Mouse (Mus musculus) hindbrain, embryonic 15.5 days (tissue): Measurements from ENCODE around the gene Vegfa. TPM values are rescaled to one million over a fixed set of nuclear protein-coding genes. Genes with fewer than 3 reads are reported as not detected.

Source experiments
- ATAC-seq: fragments of 200-750 bp; cut with Nextera tagmentation; 2 replicates; pipeline ENCODE4 v1.8.0; 2017; ENCODE audit warnings: low read depth, moderate number of reproducible peaks, moderate TSS enrichment; ENCODE audit not compliant: low FRiP score
- H3K27ac ChIP-seq: fragments of 300-500 bp; sonication (generic); replicated peaks from 2 replicates; pipeline ENCODE4 v1.5.1; 2015; ENCODE audit warnings: mild to moderate bottlenecking, inconsistent platforms
- H3K27me3 ChIP-seq: fragments of 300-500 bp; sonication (generic); 2 replicates; pipeline ENCODE4 v1.6.1; 2015; ENCODE audit warnings: control low read depth, inconsistent platforms
- H3K36me3 ChIP-seq: fragments of 300-500 bp; sonication (generic); 2 replicates; pipeline ENCODE4 v1.6.1; 2015; ENCODE audit warnings: control low read depth, inconsistent platforms
- H3K4me1 ChIP-seq: fragments of 300-500 bp; sonication (generic); replicated peaks from 2 replicates; pipeline ENCODE4 v1.6.1; 2015; ENCODE audit warnings: control low read depth, inconsistent platforms
- H3K4me2 ChIP-seq: fragments of 300-500 bp; sonication (generic); 2 replicates; pipeline ENCODE4 v1.6.1; 2015; ENCODE audit warnings: moderate library complexity, mild to moderate bottlenecking, inconsistent platforms
- H3K4me3 ChIP-seq: fragments of 300-500 bp; sonication (generic); 2 replicates; pipeline ENCODE4 v1.5.1; 2015; ENCODE audit warnings: mild to moderate bottlenecking, inconsistent platforms
- H3K9ac ChIP-seq: fragments of 300-500 bp; sonication (generic); 2 replicates; pipeline ENCODE4 v1.6.1; 2015; ENCODE audit warnings: inconsistent platforms
- H3K9me3 ChIP-seq: fragments of 300-500 bp; sonication (generic); 2 replicates; pipeline ENCODE4 v1.6.1; 2016; ENCODE audit warnings: control low read depth, inconsistent platforms
- WGBS: fragments of 180-500 bp; shearing (Covaris S2); methylation state at CpG from one replicate; pipeline ENCODE4 v1.1.7; 2015; 5-methylcytosine and 5-hydroxymethylcytosine counted together
- polyA plus RNA-seq: library from polyadenylated mRNA; unstranded; fragments of >200 nt; fragmentation: Nextera tagmentation; extraction: Ambion mirVana; gene quantifications from 2 replicates; pipeline ENCODE4 v1.2.1, GENCODE M21; 2015

Gene Vegfa
- polyA plus RNA-seq, 1 experiment from 2014 or later: 4.4 TPM

DNA sequence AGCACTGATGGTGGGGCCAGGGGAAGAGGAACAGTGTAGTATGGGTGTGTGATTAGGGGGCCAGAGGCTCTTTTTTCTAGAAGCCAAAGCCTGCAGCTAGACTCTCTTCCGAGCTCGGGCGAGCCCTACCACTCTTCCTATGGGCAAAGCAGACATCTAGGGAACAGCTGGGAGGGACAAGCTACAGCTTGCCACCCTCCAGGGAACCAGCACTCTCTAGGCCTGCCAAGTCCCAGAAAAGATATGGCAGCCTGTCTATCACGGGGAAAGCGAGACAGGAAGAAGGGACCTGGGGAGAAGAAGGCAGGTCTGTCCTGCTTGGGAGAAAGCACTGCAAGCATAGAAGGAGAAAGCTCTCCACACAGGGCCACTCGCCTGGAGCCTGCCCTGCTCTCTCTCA, 9.2 kb downstream of the Vegfa start:
- H3K4me3 ChIP-seq: no peak overlapping the region
- 87% methylated on average over 6 of the region's 6 CpGs for WGBS
- peaks cover 43% of the 10 kb centered on the region for H3K36me3 ChIP-seq
- H3K9me3 ChIP-seq: no peaks in the 10 kb centered on the region
- no peak overlapping the region for H3K27ac ChIP-seq
- ATAC-seq: no peak
- peaks cover 22% of the 10 kb centered on the region for H3K4me1 ChIP-seq
- H3K4me2 ChIP-seq: no peak overlapping the region
- no peaks in the 10 kb centered on the region for H3K27me3 ChIP-seq
- H3K9ac ChIP-seq: no peak overlapping the region

DNA sequence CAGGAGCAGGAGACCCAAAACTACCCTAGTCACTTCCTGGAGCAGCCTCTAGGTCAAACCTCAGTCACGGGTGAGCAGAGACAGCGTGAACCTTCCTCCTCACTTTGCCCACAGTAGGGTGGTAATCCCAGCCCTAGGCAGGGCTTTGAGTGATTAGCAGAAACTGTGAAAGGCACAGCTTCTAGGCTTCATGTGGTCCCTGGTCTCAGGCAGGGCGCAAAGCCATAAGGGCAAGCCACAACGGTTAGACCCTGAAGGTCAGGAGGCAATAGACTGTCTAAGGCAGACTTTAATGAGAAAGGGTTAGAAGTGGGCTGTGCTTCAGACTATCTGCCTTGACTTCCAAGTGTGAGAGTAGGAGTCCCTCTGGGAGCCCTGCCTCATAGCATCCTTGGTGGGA, 9.7 kb downstream of the Vegfa start:
- Histone ChIP-seq H3K36me3 (peaks cover 47% of the 10 kb centered on the region), H3K27me3 (no peaks in the 10 kb centered on the region), H3K4me3 (no peak overlapping the region), H3K9me3 (no peaks in the 10 kb centered on the region), H3K4me1 (peaks cover 21% of the 10 kb centered on the region), H3K9ac (no peak overlapping the region), H3K27ac (no peak overlapping the region), H3K4me2 (no peak overlapping the region)
- ATAC-seq: no peak
- WGBS: 92% methylated on average over 4 of the region's 4 CpGs

DNA sequence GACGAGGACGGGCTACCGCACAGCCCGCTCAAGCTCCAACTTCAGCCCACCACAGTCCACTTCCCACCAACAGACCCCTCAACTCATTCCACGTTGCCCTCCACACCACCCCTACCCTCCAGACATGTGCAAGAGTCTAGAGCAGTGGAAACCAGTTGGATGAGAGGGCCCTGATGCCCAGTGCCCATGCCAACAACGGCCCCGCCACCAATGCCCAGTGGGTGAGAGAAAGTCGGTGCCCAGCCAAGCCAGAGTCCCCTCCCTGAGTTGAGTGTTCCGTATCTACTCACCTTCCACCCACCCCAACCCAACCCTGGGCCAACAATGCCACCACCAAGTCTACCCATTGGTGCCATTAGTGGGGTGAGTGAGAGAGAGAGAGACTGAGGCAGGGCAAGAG, 10.4 kb downstream of the Vegfa start:
- 95% methylated on average over 9 of the region's 9 CpGs for WGBS
- Histone ChIP-seq H3K4me3 (no peak overlapping the region), H3K4me2 (no peak overlapping the region), H3K27me3 (no peaks in the 10 kb centered on the region), H3K9ac (no peak overlapping the region), H3K9me3 (no peaks in the 10 kb centered on the region), H3K27ac (no peak overlapping the region), H3K4me1 (peaks cover 14% of the 10 kb centered on the region), H3K36me3 (peaks cover 48% of the 10 kb centered on the region)
- ATAC-seq: no peak

DNA sequence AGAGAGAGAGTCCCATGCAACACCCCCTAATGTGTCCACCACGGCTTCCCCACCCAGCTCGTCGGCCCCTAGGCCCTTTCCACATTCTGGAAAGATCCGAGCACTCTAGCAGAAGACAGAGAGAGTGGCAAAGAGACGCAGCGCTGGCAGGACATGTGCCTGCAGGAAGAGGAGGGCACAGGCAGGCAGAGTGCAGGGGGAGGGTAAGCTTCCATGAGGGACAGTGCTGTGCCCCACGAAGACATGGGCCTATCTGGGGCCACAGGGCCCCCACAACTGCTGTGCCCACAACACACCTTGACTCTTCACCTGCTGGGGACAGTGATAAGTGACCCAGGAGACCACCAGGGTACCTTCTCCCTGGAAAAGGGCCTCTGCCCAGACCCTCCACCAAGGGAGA, 11.0 kb downstream of the Vegfa start:
- H3K27ac ChIP-seq: no peak overlapping the region
- no peak overlapping the region for H3K4me3 ChIP-seq
- no peak overlapping the region for H3K4me2 ChIP-seq
- H3K4me1 ChIP-seq: peaks cover 8% of the 10 kb centered on the region
- no peak overlapping the region for H3K9ac ChIP-seq
- no peaks in the 10 kb centered on the region for H3K27me3 ChIP-seq
- 88% methylated on average over 7 of the region's 7 CpGs for WGBS
- no peaks in the 10 kb centered on the region for H3K9me3 ChIP-seq
- H3K36me3 ChIP-seq: peaks cover 50% of the 10 kb centered on the region
- no peak for ATAC-seq

DNA sequence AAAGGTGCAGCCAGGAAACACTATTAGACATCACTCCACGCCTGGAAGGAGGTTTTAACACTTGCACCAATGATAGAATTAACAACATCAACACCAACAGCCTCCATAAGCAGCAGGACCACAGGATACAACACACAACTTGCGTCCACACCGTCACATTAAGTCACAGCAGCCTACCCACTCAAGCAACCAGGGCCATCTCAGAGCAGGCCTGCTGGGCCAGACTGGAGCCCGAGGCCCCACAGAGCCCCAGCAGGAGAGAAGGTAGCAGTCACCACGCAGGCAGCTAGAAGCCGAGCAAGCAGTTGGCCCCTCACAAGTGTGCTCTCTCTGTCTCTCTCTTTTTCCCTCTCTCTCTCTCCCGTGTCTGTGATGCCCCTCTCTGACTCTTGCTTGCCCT, 11.6 kb downstream of the Vegfa start:
- no peak for ATAC-seq
- Histone ChIP-seq H3K9ac (no peak overlapping the region), H3K27ac (no peak overlapping the region), H3K9me3 (no peaks in the 10 kb centered on the region), H3K27me3 (no peaks in the 10 kb centered on the region), H3K4me2 (no peak overlapping the region), H3K4me1 (peaks cover 5% of the 10 kb centered on the region; the same call in 1 of the 2 replicates), H3K36me3 (peaks cover 50% of the 10 kb centered on the region), H3K4me3 (no peak overlapping the region)
- WGBS: 80% methylated on average over 7 of the region's 7 CpGs

DNA sequence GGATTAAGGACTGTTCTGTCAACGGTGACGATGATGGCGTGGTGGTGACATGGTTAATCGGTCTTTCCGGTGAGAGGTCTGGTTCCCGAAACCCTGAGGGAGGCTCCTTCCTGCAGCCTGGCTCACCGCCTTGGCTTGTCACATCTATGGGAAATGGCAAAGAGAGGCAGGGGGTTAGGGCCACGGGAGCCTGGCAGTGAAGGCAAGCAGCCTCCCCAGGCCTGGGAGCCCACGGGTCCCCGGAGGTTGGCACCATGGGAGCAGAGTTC, 13.5 kb downstream of the Vegfa start:
- Histone ChIP-seq H3K27me3 (no peaks in the 10 kb centered on the region), H3K9me3 (no peaks in the 10 kb centered on the region), H3K9ac (no peak overlapping the region), H3K4me3 (no peak overlapping the region), H3K27ac (no peak overlapping the region), H3K4me1 (peaks cover 5% of the 10 kb centered on the region; the same call in 1 of the 2 replicates), H3K4me2 (no peak overlapping the region), H3K36me3 (peaks cover 38% of the 10 kb centered on the region)
- WGBS: 83% methylated on average over 10 of the region's 10 CpGs
- ATAC-seq: no peak

DNA sequence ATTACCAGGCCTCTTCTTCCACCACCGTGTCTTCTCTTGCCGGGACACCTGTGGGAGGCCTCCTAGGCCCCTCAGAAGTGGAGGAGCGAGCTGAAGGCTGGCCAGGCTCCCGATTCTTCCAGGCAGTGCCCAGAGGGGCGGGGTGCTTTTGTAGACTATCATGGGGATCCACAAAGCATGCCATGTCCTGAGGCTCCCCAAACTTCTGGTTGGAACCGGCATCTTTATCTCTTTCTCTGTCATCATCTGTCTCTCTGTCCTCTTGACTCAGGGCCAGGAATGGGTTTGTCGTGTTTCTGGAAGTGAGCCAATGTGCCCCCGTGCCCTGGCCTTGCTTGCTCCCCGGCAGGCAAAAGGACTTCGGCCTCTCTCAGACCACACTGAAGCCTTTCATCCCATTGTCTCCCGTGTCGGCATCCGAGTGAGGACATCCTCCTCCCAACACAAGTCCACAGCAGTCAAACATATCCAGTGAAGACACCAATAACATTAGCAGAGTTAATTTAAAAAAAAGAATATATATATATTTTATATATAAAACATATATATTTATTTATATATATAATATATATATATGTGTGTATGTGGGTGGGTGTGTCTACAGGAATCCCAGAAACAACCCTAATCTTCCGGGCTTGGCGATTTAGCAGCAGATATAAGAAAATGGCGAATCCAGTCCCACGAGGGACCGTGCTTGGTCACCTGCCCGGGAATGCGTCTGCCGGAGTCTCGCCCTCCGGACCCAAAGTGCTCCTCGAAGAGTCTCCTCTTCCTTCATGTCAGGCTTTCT, 14.0 kb downstream of the Vegfa start:
- no peak overlapping the region for H3K27ac ChIP-seq
- H3K36me3 ChIP-seq: peaks cover 36% of the 10 kb centered on the region
- H3K4me3 ChIP-seq: no peak overlapping the region
- H3K9ac ChIP-seq: no peak overlapping the region
- H3K9me3 ChIP-seq: no peaks in the 10 kb centered on the region
- H3K27me3 ChIP-seq: no peaks in the 10 kb centered on the region
- peaks cover 5% of the 10 kb centered on the region; the same call in 1 of the 2 replicates for H3K4me1 ChIP-seq
- no peak overlapping the region for H3K4me2 ChIP-seq
- 73% methylated on average over 24 of the region's 24 CpGs for WGBS
- ATAC-seq: no peak

DNA sequence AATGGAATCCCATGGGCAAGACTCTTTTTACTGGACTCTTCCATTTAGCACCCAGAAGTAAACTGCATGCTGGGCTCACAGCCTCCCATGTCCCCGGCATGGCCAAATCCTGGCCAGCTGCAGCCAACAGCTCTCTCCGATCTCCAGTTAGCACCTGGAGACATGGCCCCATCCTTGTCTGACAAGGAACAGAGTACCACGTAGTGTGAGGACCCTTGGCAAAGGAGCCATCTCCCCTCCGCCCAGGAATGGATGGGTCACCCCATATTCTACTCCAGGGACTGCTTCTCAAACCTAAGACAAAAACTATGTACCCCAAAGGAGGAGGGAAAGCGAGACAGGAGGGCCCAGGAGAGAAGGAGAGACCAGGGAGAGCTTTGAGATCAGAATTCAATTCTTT, 15.6 kb downstream of the Vegfa start:
- no peak overlapping the region for H3K4me2 ChIP-seq
- no peaks in the 10 kb centered on the region for H3K27me3 ChIP-seq
- ATAC-seq: no peak
- no peak overlapping the region for H3K27ac ChIP-seq
- H3K4me3 ChIP-seq: no peak overlapping the region
- whole genome bisulfite sequencing: 93% methylated on average over 5 of the region's 5 CpGs
- no peak overlapping the region for H3K9ac ChIP-seq
- H3K9me3 ChIP-seq: no peaks in the 10 kb centered on the region
- H3K4me1 ChIP-seq: peaks cover 5% of the 10 kb centered on the region; the same call in 1 of the 2 replicates
- peaks cover 25% of the 10 kb centered on the region for H3K36me3 ChIP-seq

DNA sequence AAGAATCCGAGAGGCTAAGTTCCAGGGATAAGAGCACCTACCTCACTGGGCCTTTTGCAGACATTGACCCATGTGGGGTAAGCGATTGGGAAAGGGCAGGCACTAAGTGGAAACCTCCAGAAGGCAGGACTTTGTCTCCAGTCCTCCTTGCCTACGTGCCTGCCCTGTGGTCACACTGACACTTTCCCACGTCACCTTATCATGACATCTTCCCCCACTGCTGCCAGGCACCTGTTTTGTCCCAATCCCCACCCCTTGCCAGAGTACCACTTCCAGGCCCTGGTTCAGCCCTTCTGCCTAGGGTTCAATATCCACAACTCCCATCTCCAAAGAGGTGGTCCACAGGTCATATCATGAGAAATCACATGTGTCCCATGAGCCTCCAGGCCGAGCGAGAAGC, 16.2 kb downstream of the Vegfa start:
- Histone ChIP-seq H3K27ac (no peak overlapping the region), H3K36me3 (peaks cover 21% of the 10 kb centered on the region), H3K27me3 (no peaks in the 10 kb centered on the region), H3K4me3 (no peak overlapping the region), H3K9ac (no peak overlapping the region), H3K9me3 (no peaks in the 10 kb centered on the region), H3K4me2 (no peak overlapping the region), H3K4me1 (peaks cover 5% of the 10 kb centered on the region; the same call in 1 of the 2 replicates)
- WGBS: 91% methylated on average over 6 of the region's 6 CpGs
- no peak for ATAC-seq

DNA sequence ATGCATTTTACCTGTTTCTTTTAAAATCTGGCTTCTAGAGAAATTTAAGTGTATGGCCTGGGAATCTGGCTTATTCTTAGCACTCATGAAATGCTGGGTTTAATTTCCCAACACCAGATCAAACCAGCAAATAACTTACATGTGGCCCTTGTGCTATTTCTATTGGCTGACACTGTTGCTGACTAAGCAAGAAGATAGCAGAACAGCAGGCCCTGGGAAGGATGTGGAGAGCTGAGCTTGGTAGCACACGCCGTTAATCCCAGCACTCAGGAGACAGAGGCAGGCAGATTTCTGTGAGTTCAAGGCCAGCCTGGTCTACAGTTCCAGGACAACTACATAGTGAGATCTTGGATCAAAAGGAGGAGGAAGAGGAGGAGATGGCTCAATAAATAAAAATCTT, 17.2 kb downstream of the Vegfa start:
- no peaks in the 10 kb centered on the region for H3K27me3 ChIP-seq
- ATAC-seq: no peak
- no peaks in the 10 kb centered on the region for H3K9me3 ChIP-seq
- no peak overlapping the region for H3K27ac ChIP-seq
- peaks cover 5% of the 10 kb centered on the region; the same call in 1 of the 2 replicates for H3K4me1 ChIP-seq
- 84% methylated on average over 2 of the region's 2 CpGs for WGBS
- H3K4me3 ChIP-seq: no peak overlapping the region
- H3K9ac ChIP-seq: no peak overlapping the region
- peaks cover 21% of the 10 kb centered on the region for H3K36me3 ChIP-seq
- no peak overlapping the region for H3K4me2 ChIP-seq

DNA sequence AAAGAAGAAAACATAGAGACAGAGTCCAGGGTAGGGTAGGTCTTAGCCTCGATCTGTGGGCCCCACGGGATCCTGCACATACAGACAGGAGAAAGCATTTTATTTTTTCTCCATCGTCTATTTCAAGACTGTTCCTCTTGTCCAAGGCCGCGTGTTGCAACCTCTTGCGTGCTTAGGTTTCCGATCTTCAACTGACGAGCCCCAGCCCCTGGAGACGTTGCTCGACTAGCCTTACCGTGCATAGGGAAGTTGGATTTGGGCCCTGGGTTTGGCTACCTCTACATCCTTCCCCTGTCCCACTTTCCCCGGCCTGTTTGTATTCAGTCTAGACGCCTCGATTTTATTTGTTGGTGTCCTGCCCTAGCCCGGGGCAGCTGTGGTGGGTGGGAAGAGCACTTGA, 18.6 kb downstream of the Vegfa start:
- peaks cover 12% of the 10 kb centered on the region for H3K36me3 ChIP-seq
- 91% methylated on average over 15 of the region's 15 CpGs for WGBS
- no peak overlapping the region for H3K9ac ChIP-seq
- no peak overlapping the region for H3K4me3 ChIP-seq
- H3K27ac ChIP-seq: no peak overlapping the region
- no peaks in the 10 kb centered on the region for H3K9me3 ChIP-seq
- peaks cover 5% of the 10 kb centered on the region; the same call in 1 of the 2 replicates for H3K4me1 ChIP-seq
- ATAC-seq: no peak
- H3K27me3 ChIP-seq: no peaks in the 10 kb centered on the region
- H3K4me2 ChIP-seq: no peak overlapping the region

DNA sequence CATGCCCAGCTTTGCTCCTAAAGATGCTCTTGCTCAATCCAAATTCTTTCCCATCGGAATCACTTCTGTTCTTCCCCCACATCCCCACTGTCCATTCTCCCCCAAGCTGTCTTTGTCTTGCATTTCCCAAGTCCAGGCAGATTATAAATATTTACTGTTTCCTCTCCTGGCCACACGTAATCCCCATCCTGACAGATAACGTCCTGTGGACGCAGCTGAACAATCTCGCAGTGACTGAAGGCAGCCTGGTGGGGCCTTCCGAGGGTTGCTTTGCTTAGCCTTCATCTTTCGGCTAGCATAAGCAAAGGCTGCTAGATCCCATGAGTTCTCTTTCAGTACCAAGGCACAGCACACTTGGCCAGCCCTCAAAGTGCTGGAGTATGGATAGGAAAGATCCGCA, 20.0 kb downstream of the Vegfa start:
- no peak overlapping the region for H3K9ac ChIP-seq
- 80% methylated on average over 8 of the region's 8 CpGs for WGBS
- no peaks in the 10 kb centered on the region for H3K9me3 ChIP-seq
- H3K27ac ChIP-seq: no peak overlapping the region
- H3K4me3 ChIP-seq: no peak overlapping the region
- H3K4me1 ChIP-seq: no peaks in the 10 kb centered on the region
- no peaks in the 10 kb centered on the region for H3K27me3 ChIP-seq
- no peak for ATAC-seq
- H3K36me3 ChIP-seq: peaks cover 3% of the 10 kb centered on the region; the same call in 1 of the 2 replicates
- H3K4me2 ChIP-seq: no peak overlapping the region

DNA sequence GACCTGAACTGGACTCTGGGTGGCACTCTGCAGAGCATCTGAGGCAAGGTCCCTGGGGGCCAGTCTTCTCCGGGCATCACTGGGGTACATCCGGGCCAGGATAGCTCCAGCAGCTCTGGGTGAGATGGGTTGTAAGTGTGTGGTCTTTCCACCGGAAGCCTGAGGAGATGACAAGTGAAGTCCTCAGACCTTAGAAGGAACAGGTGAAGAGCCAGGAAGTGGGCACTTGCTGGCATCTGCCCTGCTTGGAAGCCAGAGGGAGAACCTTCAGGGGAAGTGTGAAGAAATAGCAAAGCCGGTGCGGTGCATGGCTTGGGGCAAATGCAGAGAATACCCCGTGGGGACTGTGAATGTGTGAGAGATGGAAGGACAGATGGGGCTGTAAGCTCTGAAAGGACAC, 21.7 kb downstream of the Vegfa start:
- Histone ChIP-seq H3K4me2 (no peak overlapping the region), H3K4me3 (no peak overlapping the region), H3K27ac (no peak overlapping the region), H3K36me3 (no peaks in the 10 kb centered on the region), H3K4me1 (no peaks in the 10 kb centered on the region), H3K9ac (no peak overlapping the region), H3K27me3 (no peaks in the 10 kb centered on the region), H3K9me3 (no peaks in the 10 kb centered on the region)
- WGBS: 80% methylated on average over 6 of the region's 6 CpGs
- no peak for ATAC-seq
